Mouse (Mus musculus): ENCODE measurements around the gene Nfx1. TPM values are rescaled to one million over a fixed set of nuclear protein-coding genes. Genes with fewer than 3 reads are reported as not detected.

Nfx1 gene
- total and polyA plus RNA-seq, 3 experiments = 16.9 to 19.8 (median 18.9) TPM

DNA sequence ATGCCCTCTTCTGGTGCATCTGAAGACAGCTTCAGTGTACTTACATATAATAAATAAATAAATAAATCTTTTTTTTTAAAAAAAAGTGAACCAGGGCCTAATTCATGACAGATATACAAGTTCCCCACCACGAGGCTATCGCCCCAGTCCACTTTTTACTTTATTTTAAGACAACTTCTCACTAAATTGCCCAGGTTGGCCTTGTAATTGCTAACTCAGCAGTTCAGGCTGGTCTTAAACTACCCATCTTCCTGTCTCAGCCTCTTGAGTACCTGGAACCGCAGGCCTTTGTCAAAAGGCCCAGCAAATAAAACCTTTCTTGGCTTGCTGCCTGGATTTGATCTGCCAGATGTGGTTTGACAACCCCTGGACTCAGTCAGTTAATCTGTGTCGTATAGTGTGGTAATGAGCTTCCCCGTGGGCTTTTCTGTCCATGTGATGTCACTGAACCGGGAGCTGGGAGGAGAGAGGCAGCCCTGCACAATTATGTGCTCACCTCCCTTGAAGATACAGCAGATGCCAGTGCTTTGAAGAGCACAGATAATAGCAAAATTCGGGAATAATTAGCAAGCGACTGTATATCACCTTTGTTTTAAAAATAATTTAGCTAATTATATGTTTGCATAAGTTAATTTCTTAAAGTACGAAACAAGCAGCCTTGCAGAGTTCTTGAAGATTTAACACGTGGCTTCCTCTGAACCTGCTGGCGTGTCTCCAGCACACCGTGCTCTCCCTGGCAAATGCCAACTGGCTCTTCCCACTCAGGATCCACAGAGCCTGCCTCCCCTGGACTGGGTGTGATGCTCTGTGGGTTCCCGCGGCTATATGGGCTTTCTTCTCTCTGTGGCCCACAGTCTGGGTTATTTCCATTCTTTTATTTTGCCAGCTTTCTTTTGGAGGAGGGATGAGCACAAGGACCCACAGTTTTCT is 101.1 kb downstream of the Nfx1 start:
- intact Hi-C loops (cut with DNase I) = no loop called here
- 76% methylated on average over 14 of the region's 14 CpGs for whole genome bisulfite sequencing

DNA sequence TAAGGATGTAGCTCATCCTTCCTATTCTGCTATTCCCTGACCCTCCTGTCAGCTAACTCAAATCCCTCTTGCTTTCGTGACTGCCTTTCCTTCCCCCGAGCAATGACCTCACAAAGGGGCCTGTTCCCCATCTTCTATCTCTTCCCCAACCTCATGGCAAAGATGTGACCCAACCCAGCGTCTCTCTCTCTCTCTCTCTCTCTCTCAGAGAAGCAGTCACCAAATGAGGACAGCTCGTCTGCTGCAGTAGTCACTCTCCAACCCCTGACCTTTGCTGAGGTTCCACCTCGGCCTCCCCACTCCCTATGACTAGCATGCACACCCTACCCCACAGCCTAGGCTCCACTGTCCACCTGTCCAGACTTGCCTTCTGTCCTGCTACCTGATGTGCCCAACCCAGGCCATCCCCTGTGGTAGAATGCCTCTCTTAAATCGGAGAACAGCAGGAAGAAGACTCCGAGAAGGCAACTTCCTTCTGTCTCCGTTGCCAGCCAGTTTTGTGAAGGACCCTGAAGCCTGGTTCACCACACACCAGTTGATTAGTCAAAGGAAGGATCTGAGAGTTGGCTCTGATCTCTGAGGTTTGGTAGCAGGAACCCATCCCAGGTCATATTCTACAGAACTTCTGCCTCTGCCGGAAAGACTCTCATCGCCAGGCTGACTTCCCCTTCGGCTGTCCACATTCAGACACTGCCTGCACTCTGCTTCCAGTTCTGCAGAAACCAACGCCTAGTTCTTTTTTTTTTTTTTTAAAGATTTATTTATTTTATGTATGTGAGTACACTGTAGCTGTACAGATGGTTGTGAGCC is 102.5 kb downstream of the Nfx1 start:
- Histone ChIP-seq H3K9ac (ENCODE audit: low read depth, low read length) (no peak overlapping the region), H3K4me1 (ENCODE audit: control insufficient read depth, insufficient read depth, low read length) (no peaks in the 10 kb centered on the region), H3K27ac (no peak overlapping the region), H3K27me3 (ENCODE audit: control insufficient read depth, insufficient read depth, low read length) (no peaks in the 10 kb centered on the region), H3K36me3 (ENCODE audit: control insufficient read depth, insufficient read depth, low read length) (no peaks in the 10 kb centered on the region), H3K4me3 (no peak overlapping the region), H3K79me2 (replicated peaks; ENCODE audit: control insufficient read depth, insufficient read depth, low read length) (no peaks in the 10 kb centered on the region)
- TF ChIP-seq POLR2A (IDR thresholded peaks at IDR 0.05; ENCODE audit: insufficient read depth, low read depth, low read length) (no peak), EP300 (IDR thresholded peaks at IDR 0.05; ENCODE audit: insufficient read depth, low read depth, low read length) (no peak), CTCF (IDR thresholded peaks at IDR 0.05) (no peak)
- intact Hi-C loops (cut with DNase I) = no loop called here
- WGBS = 73% methylated on average over 12 of the region's 12 CpGs
- peak in 1 of 2 experiments; percentile 16 for DNase-seq

More for the DNA sequence above, 101.1 kb downstream of the Nfx1 start:
- DNase-seq = no peak
- H3K36me3 ChIP-seq (ENCODE audit: control insufficient read depth, insufficient read depth, low read length) = no peaks in the 10 kb centered on the region
- TF ChIP-seq POLR2A (IDR thresholded peaks at IDR 0.05; ENCODE audit: insufficient read depth, low read depth, low read length) (no peak), CTCF (IDR thresholded peaks at IDR 0.05) (no peak), EP300 (IDR thresholded peaks at IDR 0.05; ENCODE audit: insufficient read depth, low read depth, low read length) (no peak)
- H3K27ac ChIP-seq = no peak overlapping the region
- H3K9ac ChIP-seq (ENCODE audit: low read depth, low read length) = no peak overlapping the region
- no peaks in the 10 kb centered on the region for H3K79me2 ChIP-seq (replicated peaks; ENCODE audit: control insufficient read depth, insufficient read depth, low read length)
- H3K4me3 ChIP-seq = no peak overlapping the region
- no peaks in the 10 kb centered on the region for H3K4me1 ChIP-seq (ENCODE audit: control insufficient read depth, insufficient read depth, low read length)
- no peaks in the 10 kb centered on the region for H3K27me3 ChIP-seq (ENCODE audit: control insufficient read depth, insufficient read depth, low read length)

DNA sequence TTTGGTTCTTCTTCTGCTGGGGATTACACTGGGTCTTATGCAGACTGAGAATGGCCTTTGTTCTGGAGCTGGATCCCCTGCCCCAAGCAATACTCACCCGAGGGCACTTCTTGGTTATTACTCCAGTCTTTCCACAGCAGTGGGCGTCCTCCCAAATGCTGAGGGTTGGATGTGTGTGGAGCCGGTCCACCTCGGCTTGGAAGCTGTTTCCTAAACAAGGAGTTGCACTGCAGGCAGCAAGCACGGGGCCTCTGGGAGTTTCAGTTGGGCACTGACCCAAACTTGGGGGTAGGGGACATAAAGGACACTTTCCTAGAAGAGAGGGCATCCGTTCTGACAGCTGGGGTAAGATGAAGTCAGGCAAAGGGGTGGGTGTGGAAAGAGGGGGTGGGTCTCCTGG is 103.8 kb downstream of the Nfx1 start:
- Histone ChIP-seq H3K9ac (ENCODE audit: low read depth, low read length) (no peak overlapping the region), H3K36me3 (ENCODE audit: control insufficient read depth, insufficient read depth, low read length) (no peaks in the 10 kb centered on the region), H3K79me2 (replicated peaks; ENCODE audit: control insufficient read depth, insufficient read depth, low read length) (no peaks in the 10 kb centered on the region), H3K27me3 (ENCODE audit: control insufficient read depth, insufficient read depth, low read length) (no peaks in the 10 kb centered on the region), H3K4me1 (ENCODE audit: control insufficient read depth, insufficient read depth, low read length) (no peaks in the 10 kb centered on the region), H3K4me3 (no peak overlapping the region), H3K27ac (no peak overlapping the region)
- no peak for DNase-seq
- TF ChIP-seq CTCF (IDR thresholded peaks at IDR 0.05) = no peak
- TF ChIP-seq POLR2A (IDR thresholded peaks at IDR 0.05; ENCODE audit: insufficient read depth, low read depth, low read length) = no peak
- no peak for TF ChIP-seq EP300 (IDR thresholded peaks at IDR 0.05; ENCODE audit: insufficient read depth, low read depth, low read length)
- WGBS = 45% methylated on average over 6 of the region's 6 CpGs
- intact Hi-C loops (cut with DNase I) = no loop called here

Small RNA genes within 50 kb of the gene (microRNA-seq; reads per million reads assigned to microRNA genes)
- gene Mir3094 = 0 to 0.56 reads per million in 2 experiments

Other genes with a start within 250 kb of the Nfx1 start
- gene Dnaja1, start 248.8 kb upstream of the Nfx1 start, total RNA-seq (2021) = 100 to 1,000 TPM in 1 of 2 experiments, 10 to 100 TPM in 1; 60.2 to 114 TPM
- gene Dnaja1, start 248.8 kb upstream of the Nfx1 start, polyA plus RNA-seq (2012; rRNA removed) = 5.9 and 11.5 TPM in 2 replicates
- 10 to 100 TPM; 27.0 to 31.7 TPM for gene Smu1, start 213.0 kb upstream of the Nfx1 start, total RNA-seq (2021)
- 13.8 and 28.8 TPM in 2 replicates for gene Smu1, start 213.0 kb upstream of the Nfx1 start, polyA plus RNA-seq (2012; rRNA removed)
- 10 to 100 TPM; 68.7 to 69.7 TPM for gene B4galt1, start 116.9 kb upstream of the Nfx1 start, total RNA-seq (2021)
- gene B4galt1, start 116.9 kb upstream of the Nfx1 start, polyA plus RNA-seq (2012; rRNA removed) = 42.6 and 57.4 TPM in 2 replicates
- gene Spink4, start 50.9 kb upstream of the Nfx1 start, total RNA-seq (2021) = under 1 TPM in 1 of 2 experiments, not detected in 1; 0.68 TPM
- 1.7 and 3.6 TPM in 2 replicates for gene Spink4, start 50.9 kb upstream of the Nfx1 start, polyA plus RNA-seq (2012; rRNA removed)
- 100 to 1,000 TPM; 263 to 301 TPM for gene Bag1, start 22.6 kb upstream of the Nfx1 start, total RNA-seq (2021)
- 88.7 and 97.0 TPM in 2 replicates for gene Bag1, start 22.6 kb upstream of the Nfx1 start, polyA plus RNA-seq (2012; rRNA removed)
- gene Chmp5, start 22.5 kb upstream of the Nfx1 start, total RNA-seq (2021) = 10 to 100 TPM; 32.7 to 36.6 TPM
- 12.7 and 21.5 TPM in 2 replicates for gene Chmp5, start 22.5 kb upstream of the Nfx1 start, polyA plus RNA-seq (2012; rRNA removed)
- gene Aqp7, start 77.2 kb downstream of the Nfx1 start, total RNA-seq (2021) = 10 to 100 TPM; 21.6 to 33.0 TPM
- 32.7 and 53.4 TPM in 2 replicates for gene Aqp7, start 77.2 kb downstream of the Nfx1 start, polyA plus RNA-seq (2012; rRNA removed)
- gene Aqp3, start 127.3 kb downstream of the Nfx1 start, total RNA-seq (2021) = not detected
- gene Aqp3, start 127.3 kb downstream of the Nfx1 start, polyA plus RNA-seq (2012; rRNA removed) = 0.20 and 4.2 TPM in 2 replicates
- 10 to 100 TPM; 14.9 to 16.4 TPM for gene Nol6, start 153.5 kb downstream of the Nfx1 start, total RNA-seq (2021)
- gene Nol6, start 153.5 kb downstream of the Nfx1 start, polyA plus RNA-seq (2012; rRNA removed) = 17.6 and 21.2 TPM in 2 replicates
- gene Ube2r2, start 164.8 kb downstream of the Nfx1 start, total RNA-seq (2021) = 100 to 1,000 TPM; 121 to 133 TPM
- 52.7 and 72.9 TPM in 2 replicates for gene Ube2r2, start 164.8 kb downstream of the Nfx1 start, polyA plus RNA-seq (2012; rRNA removed)